Mouse (Mus musculus) central nervous system, embryonic 14 days (tissue): ENCODE data around the gene Atp2a2. TPM values are rescaled to one million over a fixed set of nuclear protein-coding genes. Genes with fewer than 3 reads are reported as not detected.

ENCODE experiments used
- polyA plus RNA-seq: library from polyadenylated mRNA; depleted of rRNA; stranded (reverse); fragments of >200 nt; gene quantifications from 2 replicates; pipeline ENCODE4 v1.2.3, GENCODE M21; 2012; rRNA removed

The Atp2a2 gene
- polyA plus RNA-seq = 102 and 113 TPM in 2 replicates

GRCm38 (mm10) chr5:122502077-122502941, at the start of gene Atp2a2:
Atp2a2 (minus strand) TSS chr5:122502225.

GRCm38 (mm10) chr5:122421271-122422068, 80.6 kb downstream of the Atp2a2 start, which contains the start of gene Anapc7:
Anapc7 (plus strand) TSS chr5:122421693.

Other genes starting within 250 kb of the Atp2a2 start
- gene Tctn1, start 237.8 kb downstream of the Atp2a2 start, polyA plus RNA-seq = 36.5 and 38.8 TPM in 2 replicates
- gene Pptc7, start 217.9 kb downstream of the Atp2a2 start, polyA plus RNA-seq = 11.9 and 14.2 TPM in 2 replicates
- 21.7 and 22.8 TPM in 2 replicates for gene Rad9b, start 148.0 kb downstream of the Atp2a2 start, polyA plus RNA-seq
- gene Vps29, start 147.9 kb downstream of the Atp2a2 start, polyA plus RNA-seq = 153 and 155 TPM in 2 replicates
- gene Gpn3, start 130.3 kb downstream of the Atp2a2 start, polyA plus RNA-seq = 50.6 and 51.6 TPM in 2 replicates
- 125 and 136 TPM in 2 replicates for gene Fam216a, start 129.9 kb downstream of the Atp2a2 start, polyA plus RNA-seq
- gene Arpc3, start 110.3 kb downstream of the Atp2a2 start, polyA plus RNA-seq = 318 and 379 TPM in 2 replicates
- 51.0 and 54.3 TPM in 2 replicates for gene Anapc7, start 80.5 kb downstream of the Atp2a2 start, polyA plus RNA-seq
- gene Ift81, start 112.3 kb upstream of the Atp2a2 start, polyA plus RNA-seq = 29.1 and 31.4 TPM in 2 replicates
- 4.3 and 6.2 TPM in 2 replicates for gene P2rx7, start 141.7 kb upstream of the Atp2a2 start, polyA plus RNA-seq
- gene P2rx4, start 205.3 kb upstream of the Atp2a2 start, polyA plus RNA-seq = 10.0 and 11.9 TPM in 2 replicates